Mouse (Mus musculus) intestine, embryonic 14.5 days (tissue): ENCODE results near the gene Slc30a3. TPM values are rescaled to one million over a fixed set of nuclear protein-coding genes. Genes with fewer than 3 reads are reported as not detected.
A peak's percentile ranks its signal among the peaks of the same experiment; 100 is the strongest.

Experiments used
- ATAC-seq: fragments of 200-750 bp; cut with Nextera tagmentation; replicated peaks from 2 replicates; pipeline ENCODE4 v1.8.0; 2017; ENCODE audit warnings: low read depth, moderate number of reproducible peaks, moderate TSS enrichment, moderate library complexity; ENCODE audit not compliant: low FRiP score, low TSS enrichment
- DNase-seq: peaks from one replicate; pipeline ENCODE4 v3.0.0-alpha.2; 2018; ENCODE audit warnings: low spot score
- H3K27ac ChIP-seq: fragments of 300-500 bp; sonication (generic); 2 replicates; pipeline ENCODE4 v1.5.1; 2014; ENCODE audit warnings: low read depth, mild to moderate bottlenecking, control low read depth
- H3K27me3 ChIP-seq: fragments of 300-500 bp; sonication (generic); replicated peaks from 2 replicates; pipeline ENCODE4 v1.6.1; 2014; ENCODE audit warnings: low read length, control low read depth; ENCODE audit not compliant: control insufficient read depth, insufficient read depth
- H3K36me3 ChIP-seq: fragments of 300-500 bp; sonication (generic); 2 replicates; pipeline ENCODE4 v1.6.1; 2014; ENCODE audit warnings: low read length, control low read depth; ENCODE audit not compliant: control insufficient read depth, insufficient read depth
- H3K4me1 ChIP-seq: fragments of 300-500 bp; sonication (generic); replicated peaks from 2 replicates; pipeline ENCODE4 v1.6.1; 2014; ENCODE audit warnings: low read length, control low read depth, mixed read lengths; ENCODE audit not compliant: control insufficient read depth, insufficient read depth
- H3K4me2 ChIP-seq: fragments of 300-500 bp; sonication (generic); 2 replicates; pipeline ENCODE4 v1.6.1; 2014; ENCODE audit warnings: low read length
- H3K4me3 ChIP-seq: fragments of 300-500 bp; sonication (generic); 2 replicates; pipeline ENCODE4 v1.5.1; 2014; ENCODE audit warnings: low read depth, low read length, control low read depth, mixed read lengths
- H3K9ac ChIP-seq: fragments of 300-500 bp; sonication (generic); 2 replicates; pipeline ENCODE4 v1.6.1; 2014; ENCODE audit warnings: mild to moderate bottlenecking, low read length
- H3K9me3 ChIP-seq: fragments of 300-500 bp; sonication (generic); 2 replicates; pipeline ENCODE4 v1.6.1; 2016; ENCODE audit warnings: low read length, control low read depth; ENCODE audit not compliant: control insufficient read depth
- WGBS: fragments of 180-500 bp; shearing (Covaris S2); extraction: QIAGEN DNeasy Blood & Tissue Kit; methylation state at CpG from one replicate; pipeline ENCODE4 v1.1.7; 2014; 5-methylcytosine and 5-hydroxymethylcytosine counted together
- polyA plus RNA-seq: library from polyadenylated mRNA; unstranded; fragments of >200 nt; fragmentation: Nextera tagmentation; extraction: Ambion mirVana; gene quantifications from 2 replicates; pipeline ENCODE4 v1.2.1, GENCODE M21; 2014

The Slc30a3 gene
- 0.20 and 0.23 TPM in 2 replicates for polyA plus RNA-seq

DNA sequence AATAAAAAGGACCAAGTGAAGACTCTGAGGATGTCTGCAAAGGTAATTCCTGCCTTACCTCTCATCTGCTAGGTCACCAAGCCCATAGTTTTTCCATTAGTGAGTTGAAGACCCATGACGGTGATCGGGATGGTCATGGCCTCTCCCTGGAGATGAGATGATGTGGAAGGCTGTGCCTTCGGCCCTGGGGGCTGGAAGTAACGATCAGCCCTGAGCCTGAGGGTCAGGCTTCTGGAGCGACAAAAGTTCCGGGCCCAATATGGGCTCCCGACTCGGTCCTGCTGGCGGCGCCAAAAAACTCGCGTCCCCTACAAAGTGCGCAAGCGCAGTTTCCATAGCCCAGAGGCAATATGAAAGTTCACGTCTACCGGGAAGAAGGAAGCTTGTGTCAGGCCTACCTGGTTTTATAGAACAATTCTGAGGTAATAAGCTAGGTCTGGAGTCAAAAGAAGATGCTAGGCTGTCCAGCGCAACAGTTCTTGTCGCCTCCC, at the start of gene Slc30a3:
Gene Slc30a3 (minus strand): TSS at position 238 of the 491 bp plus-strand sequence.
- Histone ChIP-seq H3K36me3 (no peaks in the 10 kb centered on the region), H3K4me2 (no peak within 1 kb of the TSS), H3K4me1 (no peaks in the 10 kb centered on the region), H3K27me3 (0 out of 2 replicates have a peak, but pooled peaks cover 5% of the 10 kb centered on the region), H3K9me3 (no peaks in the 10 kb centered on the region), H3K4me3 (no peak within 1 kb of the TSS), H3K9ac (no peak within 1 kb of the TSS), H3K27ac (no peak within 1 kb of the TSS)
- WGBS = 93% methylated on average over 18 of the region's 18 CpGs
- DNase-seq = no peak
- no peak for ATAC-seq

DNA sequence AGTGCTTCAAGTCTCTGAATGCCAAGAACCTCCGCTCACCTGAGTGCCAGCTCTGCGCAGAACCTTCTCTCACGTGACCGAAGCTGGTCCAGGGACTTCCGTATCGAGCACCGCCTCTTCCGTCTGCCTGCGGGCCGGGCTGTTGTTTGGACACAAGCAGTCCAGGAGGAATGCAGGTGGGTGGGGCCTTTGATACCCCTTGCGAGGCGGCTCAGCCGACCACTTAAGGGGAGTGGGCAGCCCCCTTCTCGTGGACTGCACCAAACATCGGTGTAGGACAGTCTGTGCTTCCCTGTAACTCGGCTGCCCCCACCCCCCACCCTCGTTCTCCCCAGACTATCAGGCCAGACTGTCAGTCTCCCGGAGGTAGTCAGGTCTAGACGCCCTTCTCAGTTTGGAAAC, 46.1 kb upstream of the Slc30a3 start, which contains the start of gene Mpv17:
Gene Mpv17 (minus strand): TSS at position 100 of the 402 bp plus-strand sequence.
- peak within 1 kb of the TSS; percentile 56 for H3K9ac ChIP-seq
- ATAC-seq (peak; percentile 94), DNase-seq (peak; percentile 87)
- peak within 1 kb of the TSS; percentile 96 for H3K4me2 ChIP-seq
- H3K4me1 ChIP-seq = no peaks in the 10 kb centered on the region; the same call in 1 of the 2 replicates
- H3K4me3 ChIP-seq = peak within 1 kb of the TSS; percentile 74
- peak within 1 kb of the TSS; percentile 23; the same call in 1 of the 2 replicates for H3K27ac ChIP-seq
- 1% methylated on average over 19 of the region's 19 CpGs for WGBS
- H3K27me3 ChIP-seq = no peaks in the 10 kb centered on the region
- H3K9me3 ChIP-seq = no peaks in the 10 kb centered on the region
- peaks cover 39% of the 10 kb centered on the region for H3K36me3 ChIP-seq

DNA sequence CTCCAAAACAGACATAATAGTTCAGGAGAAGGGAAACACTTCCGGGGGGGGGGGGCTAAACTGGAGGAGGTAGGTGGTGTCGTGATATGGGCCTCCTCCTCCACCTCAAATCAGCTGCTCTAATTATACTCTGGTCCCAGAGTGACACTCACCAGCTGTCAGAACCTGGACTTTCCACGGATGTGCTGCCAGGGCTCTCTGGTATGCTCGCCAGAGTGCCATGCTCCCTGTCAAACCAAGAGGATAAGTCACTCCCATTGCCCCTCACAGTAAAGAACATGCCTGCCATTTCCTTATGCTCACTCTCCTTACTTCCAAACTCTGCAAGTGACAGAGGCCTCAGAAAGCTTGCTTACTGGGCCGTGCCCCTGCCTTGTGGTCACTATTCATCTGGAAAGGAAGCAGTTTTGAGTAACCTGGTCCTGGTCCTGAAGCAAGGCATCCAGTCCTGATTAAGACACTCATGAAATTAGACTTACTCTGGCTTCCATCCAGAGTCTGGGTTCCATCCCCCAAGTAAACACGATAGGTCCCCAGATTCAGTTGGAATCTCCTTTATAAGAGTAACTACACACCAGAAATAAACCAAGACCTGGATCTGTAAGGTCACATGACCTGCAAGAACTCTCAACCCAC, 45.6 kb upstream of the Slc30a3 start:
- 28% methylated on average over 6 of the region's 6 CpGs for WGBS
- H3K27me3 ChIP-seq = no peaks in the 10 kb centered on the region
- peak overlapping the region; percentile 74 for H3K4me3 ChIP-seq
- DNase-seq = no peak
- H3K27ac ChIP-seq = peak overlapping the region; percentile 23; the same call in 1 of the 2 replicates
- H3K36me3 ChIP-seq = peaks cover 34% of the 10 kb centered on the region
- peak overlapping the region; percentile 96 for H3K4me2 ChIP-seq
- H3K4me1 ChIP-seq = no peaks in the 10 kb centered on the region; the same call in 1 of the 2 replicates
- H3K9ac ChIP-seq = peak overlapping the region; percentile 56
- H3K9me3 ChIP-seq = no peaks in the 10 kb centered on the region
- ATAC-seq = peak; percentile 13

DNA sequence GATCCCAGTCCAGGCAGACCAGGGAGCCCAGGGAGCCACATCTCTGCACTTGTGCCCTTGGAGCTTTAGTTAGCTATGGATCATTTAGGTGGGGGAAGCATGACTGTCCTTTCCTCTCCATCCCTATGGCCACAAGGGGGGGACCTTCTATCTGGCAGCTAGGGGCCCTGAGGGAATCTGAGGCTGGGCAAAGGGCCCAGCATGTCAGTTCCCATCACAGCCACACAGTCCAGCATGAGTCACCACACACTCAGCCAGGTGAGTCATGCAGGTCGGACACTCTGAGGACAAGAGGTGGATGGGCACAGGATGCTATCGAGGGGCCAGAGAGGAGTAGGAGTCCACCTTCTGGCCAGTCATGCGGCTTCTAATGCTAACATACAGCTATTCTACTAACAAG, 43.7 kb upstream of the Slc30a3 start:
- no peaks in the 10 kb centered on the region for H3K9me3 ChIP-seq
- H3K36me3 ChIP-seq = peaks cover 18% of the 10 kb centered on the region
- no peak overlapping the region for H3K9ac ChIP-seq
- H3K4me2 ChIP-seq = no peak overlapping the region
- H3K27me3 ChIP-seq = no peaks in the 10 kb centered on the region
- no peaks in the 10 kb centered on the region; the same call in 1 of the 2 replicates for H3K4me1 ChIP-seq
- H3K4me3 ChIP-seq = no peak overlapping the region
- no peak overlapping the region for H3K27ac ChIP-seq
- 81% methylated on average over 3 of the region's 3 CpGs for WGBS
- ATAC-seq (no peak), DNase-seq (no peak)

DNA sequence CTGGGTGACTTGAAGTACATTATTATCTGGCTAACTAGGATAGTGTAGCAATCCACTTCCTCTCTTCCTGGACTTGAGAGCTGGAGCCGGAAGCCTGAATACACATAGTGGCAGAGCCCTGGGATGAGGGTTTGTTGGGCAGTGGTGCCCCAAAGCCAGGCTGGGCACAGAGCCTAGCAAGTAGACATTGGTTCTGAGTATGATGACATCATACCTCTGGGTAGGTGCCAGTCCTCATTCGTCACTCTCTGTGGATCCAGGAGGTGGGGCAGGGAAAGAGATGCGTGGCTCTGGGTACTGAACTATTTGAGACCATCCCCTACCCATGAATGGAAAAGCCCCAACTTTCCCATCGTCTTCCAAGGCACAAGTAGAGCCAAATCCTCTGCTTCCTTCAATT, 41.7 kb upstream of the Slc30a3 start:
- Histone ChIP-seq H3K4me3 (no peak overlapping the region), H3K4me2 (no peak overlapping the region), H3K4me1 (no peaks in the 10 kb centered on the region; the same call in 1 of the 2 replicates), H3K27me3 (no peaks in the 10 kb centered on the region), H3K36me3 (peaks cover 11% of the 10 kb centered on the region; the same call in 1 of the 2 replicates), H3K27ac (no peak overlapping the region), H3K9me3 (no peaks in the 10 kb centered on the region), H3K9ac (no peak overlapping the region)
- no peak for ATAC-seq
- DNase-seq = no peak
- WGBS = 82% methylated on average over 4 of the region's 4 CpGs

DNA sequence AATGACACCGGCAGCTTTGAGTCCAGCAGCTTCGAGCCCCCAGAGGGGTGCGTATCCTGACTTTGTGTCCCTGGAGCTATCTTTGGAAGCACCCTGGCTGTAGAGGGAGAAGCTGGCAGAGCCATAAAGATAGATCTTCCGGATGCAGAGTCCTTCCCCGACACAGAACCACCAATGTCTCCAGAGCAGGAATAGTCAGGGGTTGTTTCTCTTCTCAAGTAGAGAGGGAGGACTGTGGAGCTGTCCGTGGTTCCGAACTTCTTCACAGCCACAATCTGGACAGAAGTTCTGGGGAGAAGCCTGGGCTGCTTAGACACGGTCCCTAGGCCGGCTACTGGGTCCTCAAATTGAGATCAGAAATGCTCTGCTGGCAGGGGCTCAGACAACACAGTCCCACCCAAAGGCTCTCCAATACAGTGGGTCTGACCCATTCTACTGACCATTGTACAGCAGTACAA, 31.0 kb upstream of the Slc30a3 start:
- H3K4me3 ChIP-seq = peak overlapping the region; percentile 20; the same call in 1 of the 2 replicates
- ATAC-seq (no peak), DNase-seq (peak; percentile 75)

DNA sequence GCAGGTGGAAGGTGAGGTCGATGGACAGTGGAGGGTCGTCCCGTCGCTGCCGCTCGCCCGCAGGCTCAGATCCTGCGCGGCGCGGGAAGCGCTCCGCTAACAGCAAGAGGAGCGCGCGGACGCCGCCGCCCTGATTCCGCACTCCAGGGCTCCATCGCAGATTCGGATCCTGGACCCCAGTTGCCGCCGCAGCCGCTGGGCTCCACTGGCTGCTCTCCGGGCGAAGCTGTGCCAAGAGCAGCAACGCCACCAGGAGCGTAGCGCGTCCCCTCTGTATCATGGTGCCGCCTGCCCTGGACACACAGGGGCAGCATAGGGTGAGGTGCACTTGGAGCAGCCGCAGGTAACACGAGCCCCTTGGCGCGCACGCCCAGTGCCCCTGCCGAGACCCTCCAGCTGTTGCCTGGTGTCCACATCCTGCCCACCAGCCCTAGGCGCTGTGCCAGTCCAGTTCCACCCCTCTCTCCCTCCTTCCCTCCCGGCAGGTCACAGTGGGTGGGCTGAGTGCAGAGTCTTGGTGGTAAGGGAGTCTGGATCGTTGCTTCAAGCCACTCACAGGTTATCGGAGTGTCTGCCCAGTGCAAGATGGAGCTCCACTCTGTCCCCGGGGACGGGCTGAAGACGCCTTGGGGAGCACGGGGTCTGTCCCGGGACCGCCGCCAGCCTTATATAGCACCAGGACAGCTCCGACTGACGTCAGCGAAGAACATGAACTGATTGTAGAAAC, 30.4 kb upstream of the Slc30a3 start, which contains the start of gene Ucn:
Gene Ucn (minus strand): TSS at position 589 of the 727 bp plus-strand sequence.
- WGBS = 2% methylated on average over 49 of the region's 52 CpGs
- Histone ChIP-seq H3K9ac (no peak within 1 kb of the TSS), H3K27ac (no peak within 1 kb of the TSS), H3K4me2 (peak within 1 kb of the TSS; percentile 29), H3K36me3 (peaks cover 10% of the 10 kb centered on the region), H3K27me3 (peaks cover 63% of the 10 kb centered on the region), H3K9me3 (no peaks in the 10 kb centered on the region), H3K4me1 (peaks cover 8% of the 10 kb centered on the region; the same call in 1 of the 2 replicates), H3K4me3 (peak within 1 kb of the TSS; percentile 20)
- DNase-seq (peak; percentile 55), ATAC-seq (0 out of 2 replicates have a peak, but pooled peaks have one; percentile 24)

More for the DNA sequence above, 31.0 kb upstream of the Slc30a3 start:
- WGBS = 13% methylated on average over 9 of the region's 9 CpGs
- H3K4me2 ChIP-seq = peak overlapping the region; percentile 29; the same call in 1 of the 2 replicates
- peaks cover 15% of the 10 kb centered on the region for H3K36me3 ChIP-seq
- no peak overlapping the region for H3K27ac ChIP-seq
- peaks cover 63% of the 10 kb centered on the region for H3K27me3 ChIP-seq
- H3K9ac ChIP-seq = no peak overlapping the region
- H3K9me3 ChIP-seq = no peaks in the 10 kb centered on the region
- H3K4me1 ChIP-seq = peaks cover 8% of the 10 kb centered on the region; the same call in 1 of the 2 replicates

DNA sequence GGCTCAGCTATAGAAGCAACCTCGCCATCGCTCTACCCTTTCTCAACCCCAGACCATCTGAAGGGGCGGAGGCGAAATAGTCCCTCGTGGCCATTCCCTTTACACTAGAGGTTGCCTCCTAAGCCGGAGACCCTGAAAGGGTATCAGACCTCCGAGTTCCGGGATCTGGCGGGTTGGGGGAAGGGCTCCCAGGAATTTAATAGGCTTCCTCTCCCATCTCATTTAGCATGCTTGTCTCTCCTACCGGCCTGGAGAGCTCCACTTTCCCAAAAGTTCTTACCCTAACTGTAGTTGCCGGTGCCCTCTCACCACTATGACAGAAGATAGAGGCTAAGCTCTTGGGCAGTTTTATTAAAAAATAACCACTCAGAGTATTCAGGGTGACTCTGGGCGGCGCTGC, 29.6 kb upstream of the Slc30a3 start:
- Histone ChIP-seq H3K4me3 (peak overlapping the region; percentile 20; the same call in 1 of the 2 replicates), H3K4me2 (peak overlapping the region; percentile 29), H3K4me1 (peaks cover 8% of the 10 kb centered on the region; the same call in 1 of the 2 replicates), H3K9me3 (no peaks in the 10 kb centered on the region), H3K27ac (no peak overlapping the region), H3K36me3 (peaks cover 10% of the 10 kb centered on the region), H3K9ac (no peak overlapping the region), H3K27me3 (peaks cover 63% of the 10 kb centered on the region)
- peak; percentile 52 for DNase-seq
- WGBS = under 1% methylated on average over 13 of the region's 13 CpGs
- ATAC-seq = no peak
